Mouse (Mus musculus) stomach, postnatal 0 days (tissue): Measurements from ENCODE around the gene Tex33.

Experiments
- CTCF ChIP-seq: IDR thresholded peaks from 2 replicates; pipeline ENCODE4 v1.5.1; 2016; ENCODE audit warnings: antibody characterized with exemption, low read depth, mild to moderate bottlenecking, moderate library complexity
- EP300 ChIP-seq: optimal IDR thresholded peaks from 2 replicates; pipeline ENCODE3; 2016; ENCODE audit warnings: antibody characterized with exemption

- no peak for TF ChIP-seq CTCF
- no peak for TF ChIP-seq EP300
Measured at GRCm38 (mm10) chr15:78442231-78442630, 46.5 kb upstream of the Tex33 start.
